Mouse (Mus musculus) adrenal gland, adult 2 months (tissue): ENCODE data around the gene Krtap5-3. TPM values are rescaled to one million over a fixed set of nuclear protein-coding genes. Genes with fewer than 3 reads are reported as not detected.
"Not testable (repeated sequence)": the region's sequence is repeated elsewhere in the genome, so short reads cannot be mapped to it uniquely, and the experiment has no call there.

ENCODE experiments used
- DNase-seq: peaks from one replicate; pipeline ENCODE4 v3.0.0; 2021
- long read RNA-seq: library from polyadenylated mRNA; stranded (forward); transcript quantifications from one replicate; pipeline ENCODE4 v2.0.0, GENCODE M21; 2021
- polyA plus RNA-seq: library from polyadenylated mRNA; depleted of rRNA; stranded (reverse); fragments of >200 nt; gene quantifications from 2 replicates; pipeline ENCODE4 v1.2.3, GENCODE M21; 2012; rRNA removed
- total RNA-seq, 2 experiments: library from RNA; stranded (reverse); gene quantifications; 2 replicates each; pipeline ENCODE4 v1.2.3; 2021

The Krtap5-3 gene
- total RNA-seq (not detected), polyA plus RNA-seq (not detected in 2 replicates)
- long read RNA-seq: 0 reads

DNA sequence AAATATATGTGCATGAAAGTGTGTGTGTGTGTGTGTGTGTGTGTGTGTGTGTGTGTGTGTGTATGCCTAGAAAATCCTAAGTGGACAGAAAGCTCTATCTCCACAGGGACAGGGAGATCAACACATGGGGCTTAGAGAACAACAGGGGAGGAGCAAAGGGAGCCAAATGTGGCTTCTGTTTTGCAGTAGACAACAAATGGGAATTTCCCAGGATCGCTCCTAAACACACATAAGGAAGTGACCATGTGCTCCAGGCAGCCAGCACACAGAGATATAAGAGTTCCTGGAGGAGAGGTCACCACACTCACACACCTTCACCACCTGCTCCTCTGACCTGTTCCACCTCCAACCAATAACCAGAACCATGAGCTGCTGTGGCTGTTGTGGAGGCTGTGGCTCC is at the start of gene Krtap5-3:
Gene Krtap5-3, plus strand, starts transcription at position 301 of the 400 bp plus-strand sequence.
- DNase-seq: no peak

DNA sequence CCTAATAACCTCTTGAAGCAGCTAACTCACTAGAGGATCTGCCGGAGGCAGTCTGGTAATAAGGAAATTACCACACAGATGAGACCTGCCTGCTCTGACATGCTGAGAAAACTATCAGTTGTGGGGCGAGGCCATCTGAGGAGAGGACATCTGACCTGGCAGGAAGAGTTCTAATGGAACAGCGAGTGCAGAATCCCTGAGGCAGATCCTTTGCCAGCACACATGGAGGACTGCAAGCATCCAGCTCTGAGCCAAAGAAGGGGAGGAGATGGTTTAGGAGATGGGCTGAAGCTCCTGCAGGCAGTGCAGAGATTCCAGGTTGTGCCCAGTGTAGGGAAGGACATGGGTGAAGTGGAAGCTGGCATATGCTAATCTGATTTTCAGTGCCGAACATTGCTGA is 49.0 kb upstream of the Krtap5-3 start:
- DNase-seq: no peak

DNA sequence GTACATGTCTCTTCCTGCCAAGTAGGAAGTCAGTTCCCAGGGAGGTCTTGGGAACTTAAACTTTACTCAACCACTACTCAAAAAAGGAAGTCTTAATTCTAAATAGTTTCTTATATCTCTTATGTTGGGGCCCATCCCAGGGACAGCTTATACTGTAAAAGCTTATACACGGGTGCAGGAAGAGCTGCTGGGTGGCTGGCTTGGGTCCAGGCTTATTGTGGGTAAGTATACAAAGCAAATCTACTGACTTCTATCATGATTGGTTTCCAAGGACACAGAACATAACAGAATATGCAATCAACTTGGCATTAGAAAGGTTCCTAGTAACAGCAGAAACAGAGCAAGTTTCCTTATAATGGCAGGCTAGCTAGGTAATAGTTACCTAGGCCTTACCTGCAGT is 45.9 kb upstream of the Krtap5-3 start:
- no peak for DNase-seq

DNA sequence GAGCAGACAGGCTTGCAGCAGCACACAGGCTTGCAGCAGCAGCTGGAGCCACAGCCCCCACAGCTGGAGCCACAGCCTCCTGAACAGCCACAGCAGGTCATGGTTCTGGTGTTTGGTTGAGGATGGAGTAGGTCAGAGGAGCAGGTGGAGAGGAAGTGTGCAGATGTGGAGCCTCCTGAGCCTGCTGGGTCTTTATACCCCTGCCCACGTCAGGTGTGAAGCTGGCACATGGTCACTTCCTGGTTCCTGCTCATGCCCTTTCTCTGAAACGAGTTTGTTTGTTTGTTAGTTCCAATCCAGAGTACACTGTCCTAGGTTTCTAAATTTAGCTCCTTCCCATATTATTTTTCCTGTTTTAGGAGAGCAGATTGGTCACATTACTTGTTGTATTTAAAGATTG is 44.2 kb upstream of the Krtap5-3 start, which contains the start of gene Gm29735:
Gene Gm29735, minus strand, starts transcription at position 101 of the 400 bp plus-strand sequence.
- DNase-seq: not testable (repeated sequence)

DNA sequence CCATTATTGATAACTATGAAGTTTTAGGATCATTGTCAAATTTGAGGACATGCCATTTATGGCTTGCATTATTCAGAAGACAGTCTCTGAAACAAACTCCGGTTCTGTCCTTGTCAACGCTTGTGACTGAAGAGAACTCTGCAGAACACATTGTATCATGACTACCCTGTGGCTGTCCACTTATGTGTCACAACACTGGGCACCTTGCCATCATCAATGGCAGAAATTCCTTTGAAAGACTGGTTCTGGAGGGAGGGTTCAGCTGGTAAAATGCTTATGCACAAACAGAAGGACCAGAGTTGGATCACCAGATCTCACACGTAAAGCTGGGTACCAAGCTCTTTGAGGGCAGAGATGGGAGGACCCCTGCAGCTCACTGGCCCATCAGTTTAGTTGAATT is 41.8 kb upstream of the Krtap5-3 start:
- DNase-seq: peak; percentile 10

DNA sequence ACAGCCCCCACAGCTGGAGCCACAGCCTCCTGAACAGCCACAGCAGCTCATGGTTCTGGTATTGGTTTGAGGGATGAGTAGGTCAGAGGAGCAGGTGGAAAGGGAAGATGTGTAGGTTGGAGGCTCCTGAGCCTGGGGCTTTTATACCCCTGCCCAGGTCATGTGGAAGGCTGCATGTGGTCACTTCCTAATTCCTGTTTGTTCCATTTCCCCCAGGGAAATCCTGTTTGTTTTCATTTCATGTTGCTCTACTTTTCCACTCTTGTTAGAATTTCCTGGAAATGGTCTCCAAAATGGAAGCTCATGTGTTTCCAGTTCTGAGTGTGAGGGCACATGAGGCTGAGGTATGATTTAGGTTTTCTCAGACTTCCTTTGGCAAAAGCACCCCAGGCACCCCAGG is 35.5 kb upstream of the Krtap5-3 start, which contains the start of gene Gm4553:
Gene Gm4553, minus strand, starts transcription at position 101 of the 400 bp plus-strand sequence.
- not testable (repeated sequence) for DNase-seq

DNA sequence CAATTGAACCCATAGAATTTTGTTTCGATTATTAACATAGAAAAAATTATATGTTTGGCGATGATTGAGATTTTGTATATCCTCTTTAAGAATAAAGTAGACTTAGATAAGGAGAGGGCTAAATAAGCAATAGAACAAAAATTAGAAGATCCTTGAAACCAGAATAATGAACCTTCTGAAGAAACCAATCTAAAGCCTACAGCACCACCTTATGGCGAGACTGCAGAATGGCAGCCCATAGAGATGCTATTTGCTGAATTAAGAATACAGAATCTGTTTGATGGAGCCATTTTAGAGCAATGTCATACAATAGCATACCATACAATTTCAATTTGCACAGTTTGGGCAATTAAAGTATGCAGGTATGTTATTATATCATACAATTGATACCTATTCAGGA is 31.3 kb upstream of the Krtap5-3 start:
- DNase-seq: no peak

DNA sequence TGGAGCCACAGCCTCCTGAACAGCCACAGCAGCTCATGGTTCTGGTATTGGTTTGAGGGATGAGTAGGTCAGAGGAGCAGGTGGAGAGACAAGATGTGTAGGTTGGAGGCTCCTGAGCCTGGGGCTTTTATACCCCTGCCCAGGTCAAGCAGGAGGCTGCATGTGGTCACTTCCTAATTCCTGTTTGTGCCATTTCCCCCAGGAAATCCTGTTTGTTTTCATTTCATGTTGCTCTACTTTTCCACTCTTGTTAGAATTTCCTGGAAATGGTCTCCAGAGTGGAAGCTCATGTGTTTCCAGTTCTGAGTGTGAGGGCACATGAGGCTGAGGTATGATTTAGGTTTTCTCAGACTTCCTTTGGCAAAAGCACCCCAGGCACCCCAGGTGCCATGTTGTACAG is 25.3 kb upstream of the Krtap5-3 start, which contains the start of gene Krtap5-2:
Gene Krtap5-2, minus strand, starts transcription at position 101 of the 400 bp plus-strand sequence.
- DNase-seq: not testable (repeated sequence)

DNA sequence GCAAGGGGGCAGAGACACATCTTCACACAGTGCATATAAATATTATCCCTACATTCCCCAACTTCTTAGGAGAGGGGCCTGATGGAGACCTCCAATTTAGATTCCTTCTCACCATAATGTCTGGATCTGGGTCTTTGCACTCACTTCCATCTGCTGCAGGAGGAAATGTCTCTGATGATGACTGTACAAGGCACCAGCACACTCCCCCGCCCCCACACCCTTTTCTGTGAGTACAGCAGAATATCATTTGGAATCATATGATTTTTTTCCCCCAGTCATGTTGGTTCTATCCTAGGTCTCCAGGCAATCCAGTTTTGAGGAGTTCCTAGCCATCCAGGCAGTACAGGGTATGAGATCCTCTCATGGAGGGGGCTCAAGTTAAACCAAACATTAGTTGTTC is 22.5 kb upstream of the Krtap5-3 start:
- no peak for DNase-seq

DNA sequence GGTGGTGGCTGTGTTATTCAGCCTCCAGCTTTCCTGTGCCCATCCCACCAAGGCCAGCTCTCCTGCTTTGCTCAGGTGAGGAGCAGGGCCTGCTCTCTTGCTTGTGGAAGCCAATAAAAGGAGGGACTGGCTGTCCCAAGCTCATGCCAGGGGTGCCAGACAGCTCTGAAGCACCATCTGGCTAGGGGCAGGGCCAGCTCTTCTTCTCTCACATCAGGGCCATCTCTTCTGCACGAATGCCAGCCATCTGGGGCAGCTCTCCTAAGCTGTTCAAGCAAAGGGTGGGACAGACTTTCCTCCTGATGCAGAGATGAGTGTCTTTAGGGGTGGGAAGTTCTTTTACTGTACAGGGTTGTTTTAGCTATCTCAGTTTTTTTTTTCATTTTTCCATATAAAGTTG is 20.1 kb upstream of the Krtap5-3 start:
- no peak for DNase-seq

DNA sequence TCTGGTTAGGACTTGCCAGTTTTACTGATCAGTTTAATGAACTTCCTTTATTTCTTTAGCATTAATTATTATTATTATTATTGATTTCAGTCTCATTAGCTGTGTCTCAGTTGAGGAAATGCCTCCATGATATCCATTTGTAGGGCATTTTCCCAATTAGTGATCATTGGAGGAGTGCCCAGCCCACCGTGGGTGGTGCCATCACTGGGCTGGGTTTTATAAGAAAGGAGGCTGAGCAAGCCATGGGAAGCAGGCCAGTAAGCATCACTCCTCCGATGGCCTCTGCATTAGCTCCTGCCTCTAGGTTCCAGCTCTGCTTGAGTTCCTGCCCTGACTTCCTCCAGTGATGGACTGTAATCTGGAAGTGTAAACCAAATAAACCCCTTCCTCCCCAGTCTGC is 13.0 kb upstream of the Krtap5-3 start:
- DNase-seq: no peak

DNA sequence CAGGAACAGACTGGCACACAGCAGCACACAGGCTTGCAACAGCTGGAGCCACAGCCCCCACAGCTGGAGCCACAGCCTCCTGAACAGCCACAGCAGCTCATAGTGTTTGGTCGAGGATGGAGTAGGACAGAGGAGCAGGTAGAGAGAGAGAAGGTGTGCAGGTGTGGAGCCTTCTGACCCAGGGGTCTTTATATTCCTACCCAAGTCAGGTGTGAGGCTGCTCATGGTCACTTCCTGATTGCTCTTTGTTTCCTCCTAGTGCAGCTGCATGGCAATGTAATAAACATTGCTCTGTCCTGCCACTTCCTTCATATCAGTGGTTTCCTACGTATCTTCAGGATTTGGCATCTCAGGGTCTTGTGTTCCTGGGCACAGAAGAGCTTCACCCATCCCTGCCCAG is 10.9 kb upstream of the Krtap5-3 start, which contains the start of gene Gm10153:
Gene Gm10153, minus strand, starts transcription at position 101 of the 400 bp plus-strand sequence.
- DNase-seq: no peak

DNA sequence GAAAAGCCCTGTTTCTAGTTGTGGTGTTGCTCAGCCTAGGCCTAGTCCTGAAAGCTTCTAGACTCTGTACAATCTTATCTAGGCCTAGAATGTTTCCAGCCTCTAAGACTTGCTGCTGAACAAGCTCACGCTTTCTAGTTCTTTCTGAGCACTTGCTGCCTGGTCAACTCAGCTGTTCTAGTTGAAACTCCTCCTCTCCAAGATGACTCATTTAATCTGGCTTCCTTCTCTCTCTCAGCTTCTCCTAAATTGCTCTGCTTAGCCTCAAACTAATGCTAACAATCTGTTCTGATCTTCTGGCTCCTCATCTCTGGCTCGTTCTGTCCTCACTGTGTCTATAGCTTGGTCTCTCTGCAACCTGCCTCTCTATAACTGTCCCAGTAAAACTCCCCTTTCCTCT is 2.4 kb upstream of the Krtap5-3 start:
- no peak for DNase-seq

DNA sequence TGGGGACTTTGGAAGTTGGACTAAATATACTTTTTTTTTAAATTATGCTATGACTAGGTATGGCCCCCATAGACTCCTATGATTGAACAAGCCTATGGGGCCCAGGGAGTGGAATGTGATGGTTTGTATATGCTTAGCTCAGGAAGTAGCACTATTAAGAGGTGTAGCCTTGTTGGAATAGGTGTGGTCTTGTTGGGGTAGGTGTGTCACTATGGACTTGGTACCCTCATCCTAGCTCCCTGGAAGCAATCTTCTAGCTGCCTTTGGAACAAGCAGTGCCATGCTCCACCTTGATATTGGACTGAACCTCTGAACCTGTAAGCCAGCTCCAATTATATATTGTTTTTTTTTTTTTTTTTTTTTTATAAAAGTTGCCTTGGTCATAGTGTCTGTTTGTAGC is 4.3 kb downstream of the Krtap5-3 start:
- DNase-seq: no peak

DNA sequence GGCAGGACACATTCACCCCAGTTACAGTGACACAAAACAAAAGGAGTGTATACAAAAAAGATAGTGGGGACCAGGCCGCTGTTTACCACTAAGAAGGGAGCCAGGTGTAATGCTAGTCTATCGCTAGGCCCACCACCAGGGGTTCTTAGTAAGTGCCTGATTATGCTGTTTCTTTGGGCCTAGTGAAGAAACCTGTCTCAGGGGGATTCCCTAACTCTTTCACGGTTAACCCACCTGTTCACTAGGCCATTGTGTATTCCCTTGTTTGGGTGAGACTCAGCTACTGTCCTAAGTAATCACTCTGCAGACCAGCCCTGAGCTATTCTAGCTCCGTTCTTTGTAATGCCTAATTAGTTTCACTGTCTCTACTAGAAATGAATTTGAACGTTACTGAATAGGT is 5.7 kb downstream of the Krtap5-3 start:
- not testable (repeated sequence) for DNase-seq

DNA sequence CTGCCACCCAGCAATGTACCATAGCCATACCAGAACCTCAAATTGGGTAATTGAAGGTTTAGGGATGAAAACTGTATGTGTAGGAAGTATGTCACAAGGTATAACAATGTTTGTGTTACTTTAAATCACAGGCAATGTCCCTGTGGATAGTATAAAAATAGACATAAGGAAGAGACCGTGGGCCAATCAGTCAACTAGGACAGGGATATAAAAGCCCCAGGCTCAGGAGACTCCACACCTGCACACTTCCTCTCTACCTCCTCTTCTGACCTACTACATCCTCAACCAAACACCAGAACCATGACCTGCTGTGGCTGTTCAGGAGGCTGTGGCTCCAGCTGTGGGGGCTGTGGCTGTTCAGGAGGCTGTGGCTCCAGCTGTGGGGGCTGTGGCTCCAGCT is 10.4 kb downstream of the Krtap5-3 start, which contains the start of gene Gm7579:
Gene Gm7579, plus strand, starts transcription at position 301 of the 400 bp plus-strand sequence.
- no peak for DNase-seq

DNA sequence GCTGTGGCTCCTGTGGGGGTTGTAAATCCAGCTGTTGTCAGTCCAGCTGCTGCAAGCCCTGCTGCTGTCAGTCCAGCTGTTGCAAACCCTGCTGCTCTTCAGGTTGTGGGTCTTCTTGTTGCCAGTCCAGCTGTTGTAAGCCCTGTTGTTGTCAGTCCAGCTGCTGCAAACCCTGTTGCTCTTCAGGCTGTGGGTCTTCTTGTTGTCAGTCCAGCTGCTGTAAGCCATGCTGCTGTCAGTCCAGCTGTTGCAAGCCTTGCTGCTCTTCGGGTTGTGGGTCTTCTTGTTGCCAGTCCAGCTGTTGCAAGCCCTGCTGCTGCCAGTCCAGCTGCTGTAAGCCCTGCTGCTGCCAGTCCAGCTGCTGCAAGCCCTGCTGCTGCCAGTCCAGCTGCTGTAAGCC is 11.0 kb downstream of the Krtap5-3 start:
- DNase-seq: not testable (repeated sequence)

DNA sequence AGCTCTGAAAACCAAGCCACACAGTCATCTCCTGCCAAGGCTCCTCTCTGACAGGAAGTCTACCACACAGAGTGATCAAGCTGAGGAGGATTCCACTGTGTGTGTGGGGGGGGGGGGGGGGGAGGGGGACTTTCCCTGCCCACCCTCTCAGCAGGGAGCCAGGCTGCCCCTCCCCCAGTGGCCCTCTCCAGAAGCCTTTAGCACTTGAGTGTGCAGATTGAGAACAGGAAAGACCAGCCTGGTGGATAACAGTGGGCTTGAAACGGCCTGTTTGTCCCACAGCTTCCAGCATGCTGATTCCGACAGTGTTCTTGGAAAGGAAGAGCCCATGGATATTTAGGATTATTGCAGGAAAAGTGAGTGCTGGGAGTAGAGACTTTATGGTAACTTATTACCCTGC is 23.4 kb downstream of the Krtap5-3 start:
- DNase-seq: no peak

DNA sequence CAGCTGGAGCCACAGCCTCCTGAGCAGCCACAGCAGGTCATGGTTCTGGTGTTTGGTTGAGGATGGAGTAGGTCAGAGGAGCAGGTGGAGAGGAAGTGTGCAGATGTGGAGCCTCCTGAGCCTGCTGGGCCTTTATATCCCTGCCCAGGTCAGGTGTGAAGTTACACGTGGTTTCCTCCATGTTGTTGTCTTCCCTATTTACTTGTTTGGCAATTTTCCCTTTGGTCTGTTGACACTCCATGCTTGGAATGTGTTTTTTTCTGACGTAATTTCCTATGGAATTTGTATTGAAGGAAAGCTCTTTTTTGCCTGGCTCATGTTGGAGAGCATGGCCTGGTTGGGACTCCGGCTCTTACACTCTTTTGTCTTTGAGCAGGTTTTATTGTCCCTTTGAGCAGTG is 28.7 kb downstream of the Krtap5-3 start, which contains the start of gene Krtap5-5:
Gene Krtap5-5, minus strand, starts transcription at position 101 of the 400 bp plus-strand sequence.
- DNase-seq: not testable (repeated sequence)

DNA sequence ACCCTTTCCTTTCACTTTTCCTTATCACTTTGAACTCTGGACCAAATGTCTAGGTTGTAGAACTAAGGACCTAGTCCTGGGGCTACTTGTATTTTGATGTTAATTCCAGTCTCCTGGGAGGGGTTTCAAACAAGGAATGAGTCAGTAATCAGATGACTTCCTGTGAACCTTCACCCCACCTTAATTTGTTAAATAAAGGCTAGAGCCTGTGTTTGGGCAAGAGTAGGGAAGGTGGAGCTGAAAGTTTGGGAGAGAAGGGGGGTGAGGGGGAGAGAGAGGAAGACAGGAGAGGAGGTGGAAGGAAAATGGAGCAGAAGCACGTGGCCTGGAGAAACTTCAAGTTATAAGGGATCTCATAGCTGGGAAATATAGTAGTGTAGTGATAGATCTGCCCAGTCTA is 30.4 kb downstream of the Krtap5-3 start:
- DNase-seq: no peak

DNA sequence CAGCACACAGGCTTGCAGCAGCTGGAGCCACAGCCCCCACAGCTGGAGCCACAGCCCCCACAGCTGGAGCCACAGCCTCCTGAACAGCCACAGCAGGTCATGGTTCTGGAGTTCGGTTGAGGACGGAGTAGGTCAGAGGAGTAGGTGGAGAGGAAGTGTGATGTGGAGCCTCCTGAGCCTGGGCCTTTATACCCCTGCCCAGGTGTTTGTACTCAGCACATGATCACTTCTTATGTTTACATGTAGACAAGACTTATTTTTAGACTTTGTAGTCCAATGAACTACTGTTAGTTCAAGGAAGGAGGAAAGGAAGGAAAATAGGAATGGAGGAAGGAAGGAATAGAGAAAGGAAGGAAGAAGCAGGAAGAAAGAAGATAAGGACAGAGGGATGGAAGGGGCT is 39.8 kb downstream of the Krtap5-3 start, which contains the start of gene Gm40460:
Gene Gm40460, minus strand, starts transcription at position 101 of the 400 bp plus-strand sequence.
- no peak for DNase-seq

DNA sequence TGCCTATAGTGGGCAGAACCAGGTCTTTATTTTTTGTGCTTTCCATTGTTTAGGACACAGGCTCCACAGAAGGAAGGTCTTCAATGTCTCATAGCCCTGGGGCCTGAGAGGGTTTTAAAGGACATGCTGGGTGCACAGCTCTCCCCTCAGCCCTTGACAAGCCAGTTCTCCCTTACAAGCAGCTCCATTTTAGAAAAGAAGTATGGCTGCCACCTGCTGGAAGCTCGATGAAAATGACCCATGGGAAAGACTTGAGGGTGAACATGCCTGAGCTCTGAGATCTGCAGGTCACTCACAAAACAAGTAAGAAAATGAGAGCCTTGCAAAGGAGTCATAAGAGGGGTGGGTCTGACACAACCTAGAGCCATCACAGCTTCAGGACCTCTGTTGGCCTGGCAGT is 48.7 kb downstream of the Krtap5-3 start:
- DNase-seq: peak; percentile 22
